14 mouse cellular contexts compared by ENCODE assay signal in genomic region chr7:35191276-35191675, GRCm38 (mm10). TPM values are rescaled to one million over a fixed set of nuclear protein-coding genes. Genes with fewer than 3 reads are reported as not detected.
"Had no signal": no experiment of that assay in that cellular context is flagged by ENCODE, and none has a peak within 500 bp of the region (broad histone marks: within the 10 kb centered on the region; RNA-seq: fewer than 3 reads in every experiment).

No protein-coding gene starts in this region.

- DNase-seq: kidney, adult 2 months; kidney, postnatal 36 days; lung, postnatal 14 days; midbrain, embryonic 14.5 days; right cerebral cortex, postnatal 4 days; spleen, adult 18-20 months; thymus, adult 2 months; thymus, postnatal 25 days had no signal

- H3K4me3 ChIP-seq: limb, embryonic 15.5 days; liver, embryonic 12.5 days; lung, embryonic 15.5 days; myocyte; neural tube, embryonic 15.5 days had no signal

- H3K36me3 ChIP-seq: limb, embryonic 15.5 days; liver, embryonic 12.5 days; lung, embryonic 15.5 days; neural tube, embryonic 15.5 days had no signal

- H3K9me3 ChIP-seq: limb, embryonic 15.5 days; liver, embryonic 12.5 days; lung, embryonic 15.5 days; neural tube, embryonic 15.5 days had no signal

- H3K27ac ChIP-seq: kidney, postnatal 0 days; limb, embryonic 15.5 days; liver, embryonic 12.5 days; lung, embryonic 15.5 days; neural tube, embryonic 15.5 days had no signal

RNA-seq across cellular contexts. Expression of gene Slc7a10, which starts 5.1 kb away (rescaled TPM):
- polyA plus RNA-seq: myocyte had no signal

RNA-seq across cellular contexts. Expression of gene Lrp3, which starts 24.0 kb away (rescaled TPM):
- polyA plus RNA-seq: myocyte had no signal
